Mouse (Mus musculus) neural tube, embryonic 12.5 days (tissue): Measurements from ENCODE around the gene Kat6b. TPM values are rescaled to one million over a fixed set of nuclear protein-coding genes. Genes with fewer than 3 reads are reported as not detected.

Experiments
- ATAC-seq: fragments of 200-750 bp; cut with Nextera tagmentation; 2 replicates; pipeline ENCODE4 v1.8.0; 2017; ENCODE audit warnings: low read depth, mild to moderate bottlenecking, moderate TSS enrichment, moderate library complexity; ENCODE audit not compliant: low FRiP score
- H3K27ac ChIP-seq: fragments of 300-500 bp; sonication (generic); 2 replicates; pipeline ENCODE4 v1.5.1; 2016
- H3K27me3 ChIP-seq: fragments of 300-500 bp; sonication (generic); replicated peaks from 2 replicates; pipeline ENCODE4 v1.6.1; 2016; ENCODE audit warnings: mild to moderate bottlenecking
- H3K36me3 ChIP-seq: fragments of 300-500 bp; sonication (generic); 2 replicates; pipeline ENCODE4 v1.6.1; 2016; ENCODE audit warnings: mild to moderate bottlenecking
- H3K4me1 ChIP-seq: fragments of 300-500 bp; sonication (generic); 2 replicates; pipeline ENCODE4 v1.6.1; 2016
- H3K4me2 ChIP-seq: fragments of 300-500 bp; sonication (generic); replicated peaks from 2 replicates; pipeline ENCODE4 v1.6.1; 2016; ENCODE audit warnings: mild to moderate bottlenecking
- H3K4me3 ChIP-seq: fragments of 300-500 bp; sonication (generic); 2 replicates; pipeline ENCODE4 v1.5.1; 2016
- H3K9ac ChIP-seq: fragments of 300-500 bp; sonication (generic); 2 replicates; pipeline ENCODE4 v1.6.1; 2016; ENCODE audit warnings: mild to moderate bottlenecking
- H3K9me3 ChIP-seq: fragments of 300-500 bp; sonication (generic); 2 replicates; pipeline ENCODE4 v1.6.1; 2016; ENCODE audit warnings: mild to moderate bottlenecking
- WGBS: fragments of 180-500 bp; shearing (Covaris S2); methylation state at CpG from one replicate; pipeline ENCODE4 v1.1.7; 2016; 5-methylcytosine and 5-hydroxymethylcytosine counted together
- polyA plus RNA-seq: library from polyadenylated mRNA; unstranded; fragments of >200 nt; fragmentation: Nextera tagmentation; extraction: Ambion mirVana; gene quantifications from 2 replicates; pipeline ENCODE4 v1.2.1, GENCODE M21; 2016

The Kat6b gene
- polyA plus RNA-seq, 1 experiment from 2014 or later = 20.0 TPM

- H3K9ac ChIP-seq = no peak overlapping the region
- no peaks in the 10 kb centered on the region for H3K36me3 ChIP-seq
- 70% methylated on average over 17 of the region's 17 CpGs for WGBS
- no peak overlapping the region for H3K27ac ChIP-seq
- H3K4me2 ChIP-seq = no peak overlapping the region
- H3K4me3 ChIP-seq = no peak overlapping the region
- no peaks in the 10 kb centered on the region for H3K9me3 ChIP-seq
- peaks cover 3% of the 10 kb centered on the region; the same call in 1 of the 2 replicates for H3K4me1 ChIP-seq
- no peaks in the 10 kb centered on the region for H3K27me3 ChIP-seq
- no peak for ATAC-seq
These were observed 238.6 kb downstream of the Kat6b start for GRCm38 (mm10) chr14:21719646-21720383.

- Histone ChIP-seq H3K4me1 (peaks cover 3% of the 10 kb centered on the region; the same call in 1 of the 2 replicates), H3K36me3 (no peaks in the 10 kb centered on the region), H3K4me3 (no peak overlapping the region), H3K9me3 (no peaks in the 10 kb centered on the region), H3K9ac (no peak overlapping the region), H3K27me3 (no peaks in the 10 kb centered on the region), H3K4me2 (no peak overlapping the region), H3K27ac (no peak overlapping the region)
- ATAC-seq = no peak
- 80% methylated on average over 4 of the region's 4 CpGs for WGBS
These were observed 239.4 kb downstream of the Kat6b start for GRCm38 (mm10) chr14:21720430-21721205.

Other genes with a start within 250 kb of the Kat6b start
- not detected in 2 replicates for gene Dupd1, start 233.1 kb downstream of the Kat6b start, polyA plus RNA-seq